Mouse (Mus musculus) kidney, adult 2 months (tissue): ENCODE data around the gene Gmpr.

Source experiments
- CTCF ChIP-seq: fragments of 200-500 bp; conservative IDR thresholded peaks from 2 replicates; pipeline ENCODE4 v1.5.1; 2011; ENCODE audit warnings: low read depth, mild to moderate bottlenecking, control low read depth, low read length, moderate library complexity, mixed read lengths; ENCODE audit not compliant: insufficient read depth, insufficient read length
- POLR2A ChIP-seq: fragments of 200-500 bp; IDR thresholded peaks from one replicate; pipeline ENCODE4 v1.6.1; 2011; ENCODE audit warnings: low read depth, low read length, control low read depth

DNA sequence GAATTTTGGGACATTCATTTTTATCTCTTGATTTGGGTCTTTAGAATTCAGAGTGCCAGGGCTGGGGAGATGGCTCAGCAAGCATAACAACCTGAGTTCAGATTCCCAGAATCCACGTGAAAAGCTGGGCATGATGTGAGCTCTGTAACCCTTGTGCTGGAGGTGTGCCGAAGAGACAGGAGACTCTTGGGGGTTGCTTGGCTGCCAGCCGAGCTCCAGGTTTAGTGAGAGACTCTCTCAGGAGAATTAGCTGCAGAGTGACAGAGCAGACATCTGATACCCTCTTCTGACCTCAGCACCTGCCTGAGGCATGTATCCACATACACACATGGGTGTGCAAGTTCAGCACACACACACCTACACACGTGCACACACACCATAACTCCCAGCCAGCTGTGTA is 21.6 kb upstream of the Gmpr start:
- TF ChIP-seq CTCF (no peak), POLR2A (no peak)
